Mouse (Mus musculus): ENCODE results near the gene Coq3.

Coq3 gene

GRCm38 (mm10) chr4:21879565-21880220, at the start of gene Coq3:
Coq3 (plus strand) TSS chr4:21879673.
- in situ Hi-C loops (cut with MboI, MseI), result no loop called here

GRCm38 (mm10) chr4:21832844-21833243, 46.6 kb upstream of the Coq3 start:
- in situ Hi-C loops (cut with MboI, MseI), result no loop called here

GRCm38 (mm10) chr4:21847481-21848286, 31.8 kb upstream of the Coq3 start, which contains the start of gene Pnisr:
Pnisr (plus strand) TSS chr4:21847583.
- in situ Hi-C loops (cut with MboI, MseI), result loop anchor here in 1 of 2 experiments (10.0 kb wide), 1 partner anchor 107 kb away; no protein-coding TSS in a partner anchor

GRCm38 (mm10) chr4:21848287-21848630, 31.2 kb upstream of the Coq3 start:
- in situ Hi-C loops (cut with MboI, MseI), result loop anchor here in 1 of 2 experiments (10.0 kb wide), 1 partner anchor 107 kb away; no protein-coding TSS in a partner anchor

- in situ Hi-C loops (cut with MboI, MseI), result no loop called here
Measured at GRCm38 (mm10) chr4:21857481-21857880, 22.0 kb upstream of the Coq3 start.

- in situ Hi-C loops (cut with MboI, MseI), result no loop called here
Measured at GRCm38 (mm10) chr4:21865226-21865625, 14.2 kb upstream of the Coq3 start.

- in situ Hi-C loops (cut with MboI, MseI), result no loop called here
Measured at GRCm38 (mm10) chr4:21878776-21879175, 697 bp upstream of the Coq3 start.

- in situ Hi-C loops (cut with MboI, MseI), result no loop called here
Measured at GRCm38 (mm10) chr4:21882806-21883205, 3.3 kb downstream of the Coq3 start.

- in situ Hi-C loops (cut with MboI, MseI), result loop anchor here in 1 of 2 experiments (5.0 kb wide), 1 partner anchor 66 kb away; no protein-coding TSS in a partner anchor
Measured at GRCm38 (mm10) chr4:21885831-21886230, 6.4 kb downstream of the Coq3 start.

GRCm38 (mm10) chr4:21930971-21931771, 51.7 kb downstream of the Coq3 start, which contains the start of gene Faxc:
Faxc (plus strand) TSS chr4:21931329.
- in situ Hi-C loops (cut with MboI, MseI), result no loop called here

GRCm38 (mm10) chr4:21931772-21932630, 52.5 kb downstream of the Coq3 start:
- in situ Hi-C loops (cut with MboI, MseI), result no loop called here

- in situ Hi-C loops (cut with MboI, MseI), result no loop called here
Measured at GRCm38 (mm10) chr4:21935378-21935777, 55.9 kb downstream of the Coq3 start.

GRCm38 (mm10) chr4:21936424-21936823, 57.0 kb downstream of the Coq3 start:
- in situ Hi-C loops (cut with MboI, MseI), result no loop called here

GRCm38 (mm10) chr4:21937890-21938289, 58.4 kb downstream of the Coq3 start:
- in situ Hi-C loops (cut with MboI, MseI), result no loop called here

- in situ Hi-C loops (cut with MboI, MseI), result no loop called here
Measured at GRCm38 (mm10) chr4:21944672-21945071, 65.2 kb downstream of the Coq3 start.

GRCm38 (mm10) chr4:21951444-21951843, 72.0 kb downstream of the Coq3 start:
- in situ Hi-C loops (cut with MboI, MseI), result loop anchor here (5.0 to 10.0 kb wide), 3 partner anchors 64 to 247 kb away; partner anchors contain the start of gene Pnisr (in 1 of the 2)

GRCm38 (mm10) chr4:21952255-21952654, 72.8 kb downstream of the Coq3 start:
- in situ Hi-C loops (cut with MboI, MseI), result loop anchor here (5.0 to 10.0 kb wide), 3 partner anchors 65 to 247 kb away; partner anchors contain the start of gene Pnisr (in 1 of the 2)

- in situ Hi-C loops (cut with MboI, MseI), result loop anchor here (10.0 kb wide), 2 partner anchors 113 to 253 kb away; partner anchors contain the start of gene Pnisr (in 1 of the 2)
Measured at GRCm38 (mm10) chr4:21957570-21958321, 78.3 kb downstream of the Coq3 start.

Data from T-helper 17 cell (primary cell).